Mouse (Mus musculus) intestine, embryonic 14.5 days (tissue): Measurements from ENCODE around the gene 4930590J08Rik. TPM values are rescaled to one million over a fixed set of nuclear protein-coding genes. Genes with fewer than 3 reads are reported as not detected.

Experiments used
- polyA plus RNA-seq: library from polyadenylated mRNA; unstranded; fragments of >200 nt; fragmentation: Nextera tagmentation; extraction: Ambion mirVana; gene quantifications from 2 replicates; pipeline ENCODE4 v1.2.1, GENCODE M21; 2014

Gene 4930590J08Rik
- polyA plus RNA-seq, 1 experiment from 2014 or later: 0.37 TPM

Other genes starting within 250 kb of the 4930590J08Rik start
- 69.0 and 74.0 TPM in 2 replicates for gene Slc6a6, start 218.8 kb upstream of the 4930590J08Rik start, polyA plus RNA-seq
- gene Grip2, start 75.6 kb upstream of the 4930590J08Rik start, polyA plus RNA-seq: 0.30 and 0.34 TPM in 2 replicates
- 25.5 and 28.6 TPM in 2 replicates for gene Ccdc174, start 24.8 kb upstream of the 4930590J08Rik start, polyA plus RNA-seq
- gene Fgd5, start 76.1 kb downstream of the 4930590J08Rik start, polyA plus RNA-seq: 5.5 and 6.4 TPM in 2 replicates
- 19.9 and 22.8 TPM in 2 replicates for gene Nr2c2, start 188.6 kb downstream of the 4930590J08Rik start, polyA plus RNA-seq